8 mouse cellular contexts compared by ENCODE assay signal in the genomic region with DNA sequence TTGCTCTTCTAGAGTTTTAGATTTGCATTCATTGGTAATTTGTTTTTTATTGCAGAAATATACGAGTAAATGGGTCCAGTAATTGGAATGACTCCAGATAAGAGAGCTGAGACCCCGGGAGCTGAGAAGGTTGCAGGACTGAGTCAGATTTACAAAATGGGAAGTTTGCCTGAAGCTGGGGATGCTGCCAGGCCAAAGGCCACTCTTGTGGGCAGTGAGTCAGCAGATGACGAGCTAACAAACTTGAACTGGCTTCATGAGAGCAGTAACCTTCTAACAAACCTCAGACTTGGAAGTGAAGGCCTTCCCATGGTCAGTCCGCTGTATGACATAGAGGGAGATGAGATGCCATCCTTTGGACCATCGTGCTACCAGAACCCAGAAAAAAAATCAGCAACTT. TPM values are rescaled to one million over a fixed set of nuclear protein-coding genes. Genes with fewer than 3 reads are reported as not detected.
A peak's percentile ranks its signal among the peaks of the same experiment; 100 is the strongest.
DNase-seq lines count a peak whose midpoint lies in the region; ATAC-seq and TF ChIP-seq lines count a peak whose summit lies in the region.

No protein-coding gene starts in this region.

- peaks cover 16% of the 10 kb centered on the region for H3K36me3 ChIP-seq in liver, embryonic 13.5 days
- no peaks in the 10 kb centered on the region for H3K36me3 ChIP-seq in forebrain, embryonic 11.5 days (ENCODE audit: control insufficient read depth, insufficient read depth, low read length)

- peak overlapping the region; percentile 60 for H3K27ac ChIP-seq in gastrocnemius, adult 2 months
- H3K27ac ChIP-seq in liver, embryonic 13.5 days: peak overlapping the region; percentile 56; the same call in 1 of the 2 replicates
- H3K27ac ChIP-seq in left cerebral cortex, adult 2 months: no peak overlapping the region
- H3K27ac ChIP-seq in forebrain, embryonic 11.5 days (ENCODE audit: low read depth, low read length): no peak overlapping the region

- 52% methylated on average over 5 of the region's 5 CpGs for WGBS in liver, embryonic 13.5 days (ENCODE audit: insufficient replicate concordance)
- 92% methylated on average over 5 of the region's 5 CpGs for WGBS in forebrain, embryonic 11.5 days

- no peak overlapping the region for H3K9ac ChIP-seq in liver, embryonic 13.5 days
- no peak overlapping the region for H3K9ac ChIP-seq in forebrain, embryonic 11.5 days (ENCODE audit: low read length)

- peak; percentile 82 for DNase-seq in 3134 (ENCODE audit: extremely low read depth, insufficient read length, low spot score)
- DNase-seq in Patski (ENCODE audit: low read depth, low spot score): peak; percentile 63
- peak; percentile 72 for DNase-seq in gastrocnemius, adult 2 months
- DNase-seq in liver, embryonic 13.5 days: no peak
- peak; percentile 56 for DNase-seq in skeletal muscle tissue, adult 2 months (ENCODE audit: low read depth, low spot score)
- DNase-seq in thymus, adult 18-20 months: no peak
- no peak for DNase-seq in left cerebral cortex, adult 2 months (ENCODE audit: extremely low spot score in 1 of 2, low spot score in 2 of 2)
- no peak for DNase-seq in forebrain, embryonic 11.5 days (ENCODE audit: low spot score)

- no peak overlapping the region for H3K4me2 ChIP-seq in liver, embryonic 13.5 days
- no peak overlapping the region for H3K4me2 ChIP-seq in forebrain, embryonic 11.5 days (ENCODE audit: low read depth, low read length, severe bottlenecking)

- peak; percentile 99 for ATAC-seq in Patski
- ATAC-seq in liver, embryonic 13.5 days (ENCODE audit: low read depth): no peak
- no peak for ATAC-seq in forebrain, embryonic 11.5 days (replicated peaks; ENCODE audit: low FRiP score)

- intact Hi-C loops in gastrocnemius, adult 2 months (cut with DNase I): no loop called here
- intact Hi-C loops in left cerebral cortex, adult 2 months (cut with DNase I): no loop called here

- peaks cover 74% of the 10 kb centered on the region for H3K4me1 ChIP-seq in liver, embryonic 13.5 days (replicated peaks)
- H3K4me1 ChIP-seq in forebrain, embryonic 11.5 days (replicated peaks; ENCODE audit: control insufficient read depth, insufficient read depth, low read length): no peaks in the 10 kb centered on the region

- in situ Hi-C loops in Patski (cut with MboI; ENCODE audit: low pct_unique_long_range_greater_than_20kb): no loop called here

- no peaks in the 10 kb centered on the region for H3K9me3 ChIP-seq in liver, embryonic 13.5 days (replicated peaks)
- H3K9me3 ChIP-seq in forebrain, embryonic 11.5 days (ENCODE audit: control insufficient read depth, low read length): no peaks in the 10 kb centered on the region

- CTCF ChIA-PET in Patski (lab: Charles Lee): interaction anchor here (0.8 to 1.1 kb wide), 3 partner anchors 12 to 35 kb away, joined by 3 to 4 read pairs (median 3); no protein-coding TSS in a partner anchor

- H3K4me3 ChIP-seq in gastrocnemius, adult 2 months: no peak overlapping the region; the same call in 1 of the 2 replicates
- H3K4me3 ChIP-seq in liver, embryonic 13.5 days (replicated peaks): no peak overlapping the region
- no peak overlapping the region for H3K4me3 ChIP-seq in left cerebral cortex, adult 2 months
- no peak overlapping the region for H3K4me3 ChIP-seq in forebrain, embryonic 11.5 days (ENCODE audit: low read depth, low read length)

- TF ChIP-seq CTCF in Patski (IDR thresholded peaks at IDR 0.05): no peak
- TF ChIP-seq CTCF in gastrocnemius, adult 2 months (IDR thresholded peaks at IDR 0.05): no peak
- TF ChIP-seq CTCF in left cerebral cortex, adult 2 months (IDR thresholded peaks at IDR 0.05): no peak

- POLR2A ChIA-PET in Patski (lab: Charles Lee): no interaction called here

- no peaks in the 10 kb centered on the region for H3K27me3 ChIP-seq in Patski
- H3K27me3 ChIP-seq in liver, embryonic 13.5 days: no peaks in the 10 kb centered on the region
- H3K27me3 ChIP-seq in forebrain, embryonic 11.5 days (ENCODE audit: control insufficient read depth, insufficient read depth, low read length): no peaks in the 10 kb centered on the region

RNA-seq across cellular contexts. Expression of gene Foxn2, which starts 22.1 kb away (rescaled TPM):
- polyA plus RNA-seq in Patski (2021): 6.1 TPM
- total RNA-seq in gastrocnemius, adult 2 months (2021): 10 to 100 TPM; 10.6 to 12.9 TPM
- polyA plus RNA-seq in liver, embryonic 13.5 days (2015; fragmentation: Nextera tagmentation; extraction: Ambion mirVana): 12.0 and 15.4 TPM in 2 replicates
- 10 to 100 TPM; 15.6 to 15.9 TPM for total RNA-seq in left cerebral cortex, adult 2 months (2021)
- polyA plus RNA-seq in forebrain, embryonic 11.5 days (2014; fragmentation: Nextera tagmentation; extraction: Ambion mirVana): 7.1 and 9.5 TPM in 2 replicates

Comparison
In these comparisons a context has a peak if more than half of its experiments do, and no peak if none do; other contexts are left out.
1. DNase-seq: peak in 3134 (single experiment), Patski (single experiment), gastrocnemius, adult 2 months (single experiment) and skeletal muscle tissue, adult 2 months (single experiment); none in liver, embryonic 13.5 days (single experiment), thymus, adult 18-20 months (0 of 2), left cerebral cortex, adult 2 months (0 of 2) and forebrain, embryonic 11.5 days (single experiment).
2. H3K27ac ChIP-seq: peak in gastrocnemius, adult 2 months (single experiment) and liver, embryonic 13.5 days (single experiment); none in left cerebral cortex, adult 2 months (single experiment) and forebrain, embryonic 11.5 days (single experiment).